Mouse (Mus musculus): ENCODE data around the gene Smim6.

Smim6 gene

DNA sequence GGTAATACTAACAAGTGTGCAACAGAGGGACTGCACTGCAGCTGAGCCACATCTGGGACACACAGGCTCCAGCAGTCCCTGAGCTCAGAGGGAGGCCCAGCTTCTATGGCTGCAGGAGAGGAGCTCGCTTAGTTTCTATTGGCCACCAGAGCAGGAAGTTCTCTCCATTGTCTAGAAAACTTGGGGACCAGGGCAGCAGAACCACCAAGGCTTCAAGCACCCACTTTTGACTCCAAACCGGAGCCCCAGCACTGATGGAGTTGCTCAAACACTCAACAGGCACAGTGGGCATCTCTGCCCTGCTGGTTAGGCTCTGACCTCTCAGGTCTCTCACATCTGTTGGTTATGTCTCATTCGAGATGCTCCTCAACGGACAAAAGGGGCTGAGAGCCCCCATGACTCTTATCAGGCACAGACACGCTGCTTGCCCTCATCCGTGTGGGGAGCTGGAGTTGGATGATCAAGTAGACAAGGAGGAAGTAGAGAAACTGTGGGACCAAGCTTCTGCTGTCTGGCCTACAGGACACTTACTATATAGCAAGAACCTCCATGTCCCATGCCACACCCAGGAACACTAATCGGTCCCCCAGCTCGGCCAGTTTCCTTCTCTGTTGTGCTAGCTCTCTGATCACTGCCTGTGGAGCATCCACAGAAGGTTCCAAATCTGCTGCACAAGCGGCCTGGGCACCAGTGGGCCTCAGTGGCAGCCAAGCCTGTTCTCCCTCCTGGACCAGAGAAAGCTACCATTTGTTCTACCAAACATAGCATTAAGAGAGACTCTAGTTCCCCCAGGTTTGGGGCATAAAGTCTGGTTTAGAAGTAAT lies 10.3 kb upstream of the Smim6 start:
- DNase-seq, result no peak

DNA sequence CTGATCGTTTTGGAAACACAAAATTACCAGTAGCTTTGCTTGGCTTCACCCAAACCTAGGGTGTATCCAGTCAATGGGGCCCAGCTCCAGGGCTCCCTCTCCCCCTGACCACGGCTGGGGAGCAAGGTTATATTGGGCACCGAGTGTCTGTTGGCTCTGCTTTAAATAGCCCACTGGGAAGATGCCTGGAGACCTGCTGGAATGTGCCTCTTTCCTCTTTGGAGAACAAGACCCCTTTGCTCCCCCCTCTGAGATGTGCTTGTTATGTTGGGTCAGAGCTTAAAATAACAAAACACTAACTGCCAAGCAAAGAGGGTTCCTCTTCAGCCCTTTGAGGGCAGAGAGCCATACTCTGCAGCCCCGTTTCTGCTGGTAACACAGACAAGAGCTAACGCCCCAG lies 9.6 kb upstream of the Smim6 start:
- DNase-seq, result no peak

DNA sequence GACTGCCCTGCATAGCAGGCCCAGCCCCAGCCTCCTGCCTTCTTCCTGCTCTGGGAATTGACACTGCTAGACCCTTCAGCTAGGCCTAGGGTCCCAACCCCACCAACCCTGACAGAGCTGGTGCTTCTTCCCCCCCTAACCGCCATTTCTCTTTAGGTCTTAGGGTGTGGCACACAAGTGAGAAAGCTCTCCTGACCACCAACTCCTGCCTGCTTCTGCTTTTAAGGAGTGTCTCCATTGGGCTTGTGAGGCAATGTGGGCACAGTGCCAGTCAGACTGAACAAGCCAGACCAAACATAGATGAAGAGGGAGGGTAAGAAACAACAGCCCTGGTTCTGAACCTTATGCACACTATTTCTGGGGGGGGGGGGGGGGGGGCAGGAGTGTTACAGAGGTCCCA lies 9.0 kb upstream of the Smim6 start:
- DNase-seq, result no peak

DNA sequence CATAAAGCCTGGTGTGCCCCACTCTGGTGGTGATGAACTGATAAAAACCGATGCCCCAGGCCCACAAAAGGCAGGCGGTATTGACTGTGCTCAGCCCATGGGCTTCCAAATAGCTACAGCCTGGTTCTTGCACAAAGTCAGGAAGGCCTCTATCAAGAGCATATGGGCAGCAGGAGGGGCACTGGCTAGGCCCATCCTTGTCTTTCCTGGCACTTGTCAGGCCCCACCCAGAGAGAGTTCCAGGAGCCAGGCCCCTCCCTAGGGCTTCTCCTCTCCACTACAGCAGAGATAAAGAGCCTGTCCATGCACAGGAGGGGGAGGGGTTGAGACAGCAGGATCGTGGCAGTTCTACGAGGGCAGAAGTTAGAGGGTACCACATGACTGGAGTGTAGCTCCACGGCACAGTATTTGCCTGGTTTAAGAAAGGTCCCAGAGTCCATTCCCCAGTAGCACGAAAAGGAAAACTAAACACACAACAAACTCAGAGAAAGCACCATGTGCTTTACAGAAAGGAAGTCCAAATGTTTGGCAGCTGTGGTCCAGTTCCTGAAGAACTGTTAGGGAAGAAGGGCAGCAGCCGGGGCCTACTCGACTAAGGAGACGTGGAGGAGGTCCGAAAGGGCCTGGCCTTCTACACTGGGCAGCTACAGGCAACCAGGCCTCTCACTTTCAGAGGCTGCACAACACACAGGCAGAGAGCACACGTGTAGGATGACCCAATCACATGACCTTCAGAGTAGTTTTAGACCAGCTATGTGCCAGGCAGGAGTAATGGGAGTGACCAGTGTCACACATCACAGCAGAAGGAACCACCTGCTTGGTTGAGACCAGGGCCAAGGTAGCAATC lies 8.2 kb upstream of the Smim6 start:
- DNase-seq, result no peak

DNA sequence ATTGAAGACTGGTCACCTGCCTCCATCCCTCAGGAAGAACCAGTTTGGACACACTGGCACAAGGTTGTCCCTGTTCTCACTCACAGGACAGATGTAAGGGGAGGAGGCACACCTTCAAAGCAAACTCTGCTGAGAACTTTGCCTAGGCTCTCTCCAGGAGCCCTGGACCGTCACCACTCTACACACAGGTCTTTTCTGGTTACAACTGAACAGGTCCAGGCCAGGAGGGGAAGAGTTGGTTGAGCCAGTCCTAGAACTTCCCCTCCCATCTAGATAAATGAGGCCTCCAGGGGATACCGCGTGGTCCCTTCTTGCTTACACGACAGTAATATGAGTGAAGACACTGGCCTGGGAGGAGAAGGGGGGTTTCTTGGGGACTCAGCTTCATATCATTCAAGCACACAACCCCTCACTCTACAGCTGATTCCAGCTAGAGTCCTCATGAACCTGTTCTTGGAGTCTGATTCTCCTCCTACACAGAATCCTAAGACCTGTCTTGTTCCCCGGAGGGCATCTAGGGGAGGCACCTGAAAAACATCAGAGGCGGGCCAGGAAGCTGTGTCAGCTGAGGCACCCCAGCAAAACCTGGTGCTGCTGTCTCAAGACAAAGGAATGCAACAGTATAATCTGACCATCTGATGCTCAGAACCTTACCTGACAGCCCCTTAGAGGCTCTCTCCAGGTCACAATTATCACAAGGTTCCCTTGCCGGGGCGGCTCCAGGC lies 7.4 kb upstream of the Smim6 start:
- DNase-seq, result no peak

DNA sequence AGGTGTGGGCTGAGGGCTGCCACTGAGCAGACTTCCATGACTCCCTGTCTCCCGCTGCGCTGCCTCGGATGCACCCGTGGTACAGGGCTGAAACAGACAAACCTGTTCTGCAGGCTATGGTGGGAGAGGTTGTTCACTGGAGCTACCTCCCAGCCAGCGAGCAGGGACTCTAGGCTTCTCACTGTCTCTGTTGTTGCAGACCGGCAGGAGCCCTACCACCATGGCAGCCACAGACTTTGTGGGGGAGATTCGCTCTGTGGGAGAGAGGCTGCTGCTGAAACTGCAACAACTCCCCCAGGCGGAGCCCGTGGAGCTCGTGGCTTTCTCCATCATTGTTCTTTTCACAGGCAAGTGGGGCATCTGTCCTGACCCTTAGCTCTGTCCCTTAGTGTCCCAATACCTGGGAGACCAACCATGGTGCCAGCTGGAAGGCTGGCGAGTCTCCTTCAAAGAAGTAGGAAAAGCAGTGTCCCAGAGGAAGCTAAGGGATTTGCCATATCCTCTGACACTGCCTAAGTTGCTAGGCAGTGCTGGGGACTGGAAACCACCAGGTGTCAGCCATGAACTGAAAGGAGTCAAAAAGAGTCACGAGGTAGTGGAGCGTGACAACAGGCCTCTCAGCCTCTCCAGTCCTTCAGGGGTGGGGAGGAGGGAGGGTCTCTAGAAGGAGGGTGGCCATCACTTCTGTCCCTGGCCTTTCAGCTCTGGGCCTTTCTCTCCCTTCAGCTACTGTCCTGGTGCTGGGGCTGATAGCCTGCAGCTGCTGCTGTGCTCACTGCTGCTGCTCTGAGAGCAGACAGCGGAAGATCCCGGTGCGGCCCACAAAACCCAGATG lies 6.6 kb upstream of the Smim6 start:
- no peak for DNase-seq

DNA sequence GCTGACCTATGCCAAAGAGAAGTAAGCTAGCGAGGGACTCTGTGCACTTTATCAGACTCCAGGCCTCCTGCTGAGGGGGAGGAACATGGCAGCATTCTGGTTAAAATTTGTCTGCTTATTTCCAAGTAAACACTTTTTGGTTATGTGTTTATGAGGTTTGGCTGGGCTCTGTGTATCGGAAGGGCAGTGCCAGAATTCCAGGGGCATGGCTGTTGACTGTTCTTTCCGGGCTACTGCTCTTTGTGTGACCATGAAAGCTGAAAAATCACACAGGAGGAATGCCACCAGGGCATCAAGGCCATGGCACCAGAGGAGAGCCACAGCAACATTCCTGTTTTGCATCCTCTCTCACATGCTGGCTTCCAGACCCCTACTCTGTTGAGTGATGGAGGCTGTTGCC lies 5.7 kb upstream of the Smim6 start:
- DNase-seq, result no peak

DNA sequence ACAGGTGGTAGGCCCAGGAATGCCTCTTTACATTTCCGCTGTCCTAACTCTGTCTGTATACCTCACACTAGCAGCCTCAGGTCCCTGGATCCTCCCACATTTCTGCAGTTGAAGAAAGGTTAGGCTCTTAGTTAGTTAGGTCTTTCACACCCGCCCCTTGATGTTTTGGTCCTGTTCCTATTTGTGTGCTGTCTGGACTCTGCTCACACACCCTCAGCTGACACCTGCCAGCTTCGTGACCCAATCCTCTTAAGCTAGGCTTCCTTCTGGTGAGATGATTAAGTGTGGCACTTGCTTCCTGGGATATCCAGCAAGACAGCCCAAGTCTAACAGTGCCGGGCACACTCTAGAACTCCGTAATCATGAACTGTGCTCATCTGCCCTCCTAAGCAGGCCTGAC lies 5.3 kb upstream of the Smim6 start:
- no peak for DNase-seq

DNA sequence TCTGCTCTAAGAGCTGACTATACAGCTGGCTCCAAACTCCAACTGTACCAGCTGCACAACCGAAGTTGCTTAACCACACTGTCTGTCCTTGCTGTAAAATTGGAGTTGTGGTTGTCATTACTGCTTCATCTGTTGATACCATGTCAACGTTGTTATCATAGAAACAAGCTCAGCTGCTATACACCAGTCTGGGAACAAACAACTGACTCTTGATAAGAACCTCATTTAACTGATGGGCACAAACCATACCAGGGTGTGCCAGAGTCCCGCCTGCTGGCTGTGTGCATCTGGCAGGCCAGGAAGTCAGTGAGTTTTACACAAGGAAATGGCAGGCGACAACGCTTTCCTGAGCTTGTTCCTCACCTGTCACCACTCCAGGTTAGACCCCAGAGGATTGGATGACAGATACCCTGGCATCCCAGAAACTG lies 669 bp upstream of the Smim6 start:
- DNase-seq, result no peak

DNA sequence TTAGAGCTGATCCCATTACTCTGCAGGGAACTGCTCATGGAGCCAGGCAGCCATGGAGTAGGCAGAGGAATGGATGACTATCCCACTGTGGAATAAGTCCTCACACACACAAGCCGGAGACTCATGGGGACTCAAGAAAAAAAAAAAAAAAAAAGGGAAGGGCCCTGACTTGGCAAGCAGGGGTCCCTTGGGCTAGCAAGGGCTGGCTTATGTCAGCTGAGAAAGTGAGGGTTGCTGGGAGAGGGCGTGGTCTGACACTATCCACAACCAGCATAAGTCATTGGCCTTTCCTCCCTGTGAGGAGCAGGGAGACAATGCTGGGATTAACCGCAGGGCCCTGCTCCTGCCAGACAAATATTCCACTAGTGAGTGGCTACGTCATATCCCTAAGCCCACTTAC lies 4.8 kb downstream of the Smim6 start:
- DNase-seq, result no peak

DNA sequence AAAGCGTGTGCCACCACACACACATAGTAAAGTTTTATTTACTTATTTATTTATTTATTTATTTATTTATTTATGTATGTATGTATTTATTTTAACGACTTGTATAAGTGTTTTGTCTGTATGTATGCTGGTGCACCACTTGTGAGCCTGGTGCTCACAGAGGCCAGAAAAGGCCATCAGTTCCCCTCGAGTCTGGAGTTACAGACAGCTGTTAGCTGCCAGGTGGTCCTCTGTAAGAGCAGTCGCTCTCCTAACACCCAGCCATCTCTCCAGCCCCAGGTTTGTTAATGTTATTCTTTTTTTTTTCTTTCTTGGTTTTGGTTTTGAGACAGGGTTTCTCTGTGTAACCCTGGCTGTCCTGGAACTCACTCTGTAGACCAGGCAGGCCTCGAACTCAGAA lies 6.8 kb downstream of the Smim6 start:
- no peak for DNase-seq

DNA sequence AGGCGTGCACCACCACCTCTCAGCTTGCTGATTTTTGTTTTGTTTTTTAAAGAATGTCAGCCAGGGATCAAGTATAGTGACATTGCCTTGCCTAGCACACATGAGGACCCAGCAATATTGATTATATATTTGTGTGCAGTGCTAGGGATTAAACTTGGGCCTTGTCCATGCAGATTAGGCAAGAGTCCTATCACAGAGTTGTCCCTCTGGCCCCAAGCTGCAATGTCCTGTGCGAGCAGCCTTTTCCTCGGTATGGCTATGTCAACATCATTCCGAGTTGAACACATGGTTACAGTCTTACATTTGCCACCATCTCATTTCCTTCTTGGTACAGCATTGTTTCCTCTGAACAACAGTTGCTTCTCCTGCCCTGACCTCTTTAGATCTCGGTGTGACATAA lies 7.3 kb downstream of the Smim6 start:
- DNase-seq, result no peak

DNA sequence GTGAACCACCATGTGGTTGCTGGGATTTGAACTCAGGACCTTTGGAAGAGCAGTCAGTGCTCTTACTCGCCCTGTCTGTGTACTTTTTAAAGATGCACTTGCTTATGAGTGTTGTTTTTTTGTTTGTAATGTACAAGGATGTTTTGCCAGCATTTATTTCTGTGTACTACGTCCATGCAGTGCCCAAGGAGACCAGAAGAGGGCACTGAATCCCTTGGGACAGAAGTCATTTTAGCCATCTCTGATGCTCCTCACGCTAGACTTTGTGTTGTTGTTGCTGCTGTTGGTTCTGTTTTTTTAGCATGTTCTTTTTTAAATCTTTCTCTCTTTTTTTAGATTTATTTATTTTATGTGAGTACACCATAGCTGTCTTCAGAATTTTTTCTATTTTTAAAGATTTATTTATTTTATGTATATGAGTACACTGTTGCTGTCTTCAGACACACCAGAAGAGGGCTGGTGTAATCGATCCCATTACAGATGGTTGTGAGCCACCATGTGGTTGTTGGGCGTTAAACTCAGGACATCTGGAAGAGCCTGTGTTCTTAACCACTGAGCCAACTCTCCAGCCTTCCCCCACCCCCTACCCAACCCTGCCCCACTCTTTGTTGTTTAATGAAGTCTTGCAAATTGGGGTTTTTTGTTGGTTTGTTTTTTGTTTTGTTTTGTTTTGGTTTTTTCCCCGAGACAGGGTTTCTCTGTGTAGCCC lies 8.4 kb downstream of the Smim6 start:
- DNase-seq, result peak; percentile 46

DNA sequence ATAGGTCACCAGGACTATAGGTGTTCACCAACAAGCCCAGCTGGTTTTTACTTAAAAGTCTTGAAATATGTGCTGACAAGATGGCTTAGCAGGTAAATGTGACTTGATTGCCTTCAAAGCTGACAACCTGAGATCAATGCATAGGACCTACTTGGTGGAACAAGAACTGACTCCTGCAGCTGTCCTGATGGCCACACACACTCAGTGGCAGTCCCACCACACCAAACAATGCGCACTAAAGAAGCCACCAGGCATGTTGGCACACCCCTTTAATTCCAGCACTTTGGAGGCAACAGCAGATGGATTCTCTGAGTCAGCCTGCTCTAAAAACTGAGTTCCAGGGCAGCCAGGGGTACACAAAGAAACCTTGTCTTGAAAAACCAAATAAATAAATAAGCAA lies 10.2 kb downstream of the Smim6 start:
- no peak for DNase-seq

DNA sequence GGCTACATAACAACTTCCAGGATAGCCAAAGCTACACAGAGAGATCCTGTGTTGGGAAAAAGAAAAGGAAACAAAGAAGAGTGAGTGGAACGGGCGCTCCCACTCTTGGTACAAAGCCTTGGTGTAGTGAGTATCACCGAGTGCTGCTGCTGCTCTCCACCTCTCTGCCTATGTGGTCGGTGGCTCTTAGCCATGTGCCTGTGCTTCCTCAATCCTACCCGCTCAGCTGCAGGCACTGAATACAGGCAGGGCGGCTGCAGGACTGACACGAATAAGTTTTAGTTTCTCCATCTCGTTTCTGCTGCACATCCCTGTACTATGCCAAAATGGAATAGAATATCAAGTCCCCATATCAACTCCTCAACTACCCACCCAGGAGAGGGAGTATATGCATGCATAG lies 17.2 kb downstream of the Smim6 start:
- DNase-seq, result no peak

DNA sequence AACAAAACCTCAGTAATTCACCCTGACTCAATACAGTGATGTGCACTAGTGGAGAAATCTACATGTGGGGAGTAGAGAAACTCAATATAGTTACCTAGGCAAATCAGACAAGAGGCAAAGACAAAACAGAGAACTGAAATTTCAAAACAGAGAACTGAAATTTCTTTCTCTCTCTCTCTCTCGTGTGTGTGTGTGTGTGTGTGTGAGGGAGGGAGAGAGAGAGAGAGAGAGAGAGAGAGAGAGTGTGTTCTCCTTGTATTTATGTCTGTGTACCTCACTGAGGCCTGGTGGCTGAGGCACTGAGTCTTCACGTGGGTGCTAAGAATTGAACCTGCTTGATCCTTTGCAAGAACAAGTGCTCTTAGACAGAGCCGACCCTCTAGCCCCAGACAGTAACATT lies 18.0 kb downstream of the Smim6 start:
- no peak for DNase-seq

DNA sequence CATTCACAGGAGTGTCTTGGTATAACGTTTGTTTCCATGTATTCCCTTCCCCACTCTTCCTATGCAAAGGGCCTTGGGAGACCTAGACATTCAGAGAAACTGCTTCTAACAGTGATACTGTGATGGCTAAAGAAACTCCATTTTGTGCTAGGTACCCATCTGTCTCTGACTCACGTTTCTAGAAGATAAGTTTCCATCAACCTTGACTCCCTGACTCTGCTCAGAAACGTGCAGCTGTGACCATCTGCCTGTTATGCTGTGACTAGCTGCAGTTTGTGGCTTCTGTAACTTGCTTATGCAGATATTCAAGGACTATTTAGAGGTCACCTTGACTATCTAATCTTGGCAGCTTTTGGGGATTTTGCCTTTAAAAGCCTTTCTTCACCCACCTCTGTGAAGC lies 19.4 kb downstream of the Smim6 start:
- no peak for DNase-seq

DNA sequence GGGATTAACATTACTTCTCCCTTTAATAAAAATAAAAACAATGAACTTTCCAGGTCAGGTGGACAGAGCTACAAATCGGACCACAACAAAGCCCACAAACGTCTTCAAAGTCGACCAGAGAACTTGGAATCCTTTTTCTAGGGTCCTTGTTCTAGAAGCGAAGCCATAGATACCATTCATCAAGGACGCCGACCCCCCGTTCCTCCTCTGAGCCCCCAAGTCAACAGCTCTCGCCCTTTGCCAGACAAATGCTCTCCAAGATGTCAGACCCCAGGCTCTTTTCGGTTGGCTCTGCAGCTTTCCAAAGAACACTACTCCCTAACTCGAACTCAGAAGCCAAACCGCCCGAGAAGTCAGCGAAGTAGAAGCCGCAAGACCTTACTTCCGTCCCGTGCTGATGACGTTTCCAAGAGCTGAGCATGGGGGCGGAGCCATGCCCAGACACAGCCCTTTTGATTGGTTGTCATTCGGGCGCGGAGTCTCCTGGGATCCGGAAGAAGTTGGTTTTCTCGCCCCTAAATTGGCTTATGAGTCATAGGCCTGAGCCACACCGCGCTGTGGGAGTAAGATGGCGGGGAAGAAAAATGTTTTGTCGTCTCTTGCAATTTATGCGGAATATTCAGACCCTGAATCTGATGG lies 21.4 kb downstream of the Smim6 start, which contains the start of the genes Sap30bp and Recql5:
Gene Sap30bp, plus strand, starts transcription at position 175 of the 639 bp plus-strand sequence.
Gene Recql5, minus strand, starts transcription at position 370 of the 639 bp plus-strand sequence.
- peak; percentile 97 for DNase-seq

DNA sequence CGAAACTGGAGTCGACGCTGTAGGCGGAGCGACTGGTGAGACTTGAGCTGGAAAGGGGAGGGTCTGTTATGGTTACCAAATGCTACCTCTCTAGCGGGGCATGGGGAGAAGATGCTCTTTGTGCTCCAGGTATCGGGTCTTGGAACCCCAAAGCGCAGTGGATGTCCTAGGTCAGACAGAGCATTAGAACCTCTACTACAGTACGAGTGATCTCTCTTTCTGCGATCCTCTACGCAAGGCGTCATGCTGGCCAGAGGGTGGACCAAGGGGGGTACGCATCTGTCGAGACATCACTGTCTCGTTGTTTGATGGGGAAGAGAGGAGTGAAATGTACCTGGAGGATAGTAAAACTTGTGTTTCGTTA lies 21.9 kb downstream of the Smim6 start:
- DNase-seq, result no peak

DNA sequence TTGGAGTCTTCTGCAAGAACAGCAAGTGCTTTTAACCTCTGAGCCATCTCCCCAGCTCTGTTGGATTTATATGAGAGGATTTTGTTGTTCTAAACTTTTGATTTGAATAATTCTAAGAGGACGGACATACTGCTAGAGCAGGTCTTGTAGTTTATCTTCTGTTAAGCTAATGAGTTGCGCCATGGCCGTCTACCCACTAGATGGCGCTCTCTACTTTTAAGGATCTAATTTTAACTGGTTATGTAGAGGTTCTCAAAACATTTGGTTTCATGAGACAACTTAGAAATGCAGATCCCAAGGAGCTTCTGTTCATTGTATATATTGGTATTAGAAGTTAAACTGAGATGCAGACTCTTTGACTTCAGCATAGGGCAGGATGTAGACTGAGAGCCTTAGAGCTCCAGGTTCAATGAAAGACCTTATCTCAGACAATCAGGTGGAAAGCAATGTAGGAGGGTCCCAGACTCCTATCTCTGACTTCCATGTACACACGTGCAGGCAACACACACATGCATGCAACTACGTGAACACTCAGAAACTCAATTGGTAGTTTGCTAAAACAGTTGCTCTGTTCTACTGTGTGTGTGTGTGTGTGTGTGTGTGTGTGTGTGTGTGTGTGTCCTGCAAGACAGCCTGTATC lies 28.0 kb downstream of the Smim6 start:
- peak; percentile 57 for DNase-seq

DNA sequence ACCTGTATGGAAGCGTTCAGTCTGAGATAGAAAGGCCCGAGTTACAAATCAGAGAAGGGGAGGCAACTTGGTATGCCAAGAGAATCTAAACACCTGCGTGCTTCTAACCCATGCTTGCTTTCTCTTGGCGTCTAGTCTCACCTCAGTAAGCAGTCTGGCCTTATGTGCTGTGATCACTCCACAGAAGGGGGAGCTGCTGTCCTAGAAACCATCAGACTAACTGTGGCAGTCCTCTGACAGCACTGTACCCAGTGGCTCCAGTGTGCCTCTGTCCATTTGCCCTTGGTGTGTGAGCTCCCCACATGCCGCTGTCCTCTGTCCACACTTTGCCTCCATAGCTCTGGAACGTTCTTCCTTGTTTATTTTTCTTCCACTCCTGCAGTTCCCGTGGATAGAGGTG lies 30.2 kb downstream of the Smim6 start:
- DNase-seq, result no peak

Measured in cerebellum, adult 9-11 months (tissue).